Mouse (Mus musculus) midbrain, embryonic 16.5 days (tissue): ENCODE results near the gene Olfr601. TPM values are rescaled to one million over a fixed set of nuclear protein-coding genes. Genes with fewer than 3 reads are reported as not detected.
"Not testable (repeated sequence)": the region's sequence is repeated elsewhere in the genome, so short reads cannot be mapped to it uniquely, and the experiment has no call there.

ENCODE experiments used
- ATAC-seq: fragments of 200-750 bp; cut with Nextera tagmentation; 2 replicates; pipeline ENCODE4 v1.8.0; 2017; ENCODE audit warnings: moderate TSS enrichment
- H3K27ac ChIP-seq: fragments of 300-500 bp; sonication (generic); 2 replicates; pipeline ENCODE4 v1.5.1; 2014; ENCODE audit warnings: mild to moderate bottlenecking, low read length, mixed read lengths
- H3K27me3 ChIP-seq: fragments of 300-500 bp; sonication (generic); 2 replicates; pipeline ENCODE4 v1.6.1; 2014; ENCODE audit warnings: low read depth, low read length, mixed read lengths; ENCODE audit not compliant: control insufficient read depth, insufficient read depth
- H3K36me3 ChIP-seq: fragments of 300-500 bp; sonication (generic); 2 replicates; pipeline ENCODE4 v1.6.1; 2014; ENCODE audit warnings: mild to moderate bottlenecking, low read length, moderate library complexity, mixed read lengths; ENCODE audit not compliant: control insufficient read depth, insufficient read depth
- H3K4me1 ChIP-seq: fragments of 300-500 bp; sonication (generic); 2 replicates; pipeline ENCODE4 v1.6.1; 2014; ENCODE audit warnings: mild to moderate bottlenecking, low read length, mixed read lengths; ENCODE audit not compliant: control insufficient read depth, insufficient read depth
- H3K4me2 ChIP-seq: fragments of 300-500 bp; sonication (generic); 2 replicates; pipeline ENCODE4 v1.6.1; 2014; ENCODE audit warnings: mild to moderate bottlenecking, low read length, mixed read lengths
- H3K4me3 ChIP-seq: fragments of 300-500 bp; sonication (generic); 2 replicates; pipeline ENCODE4 v1.5.1; 2014; ENCODE audit warnings: low read depth, mild to moderate bottlenecking, low read length, moderate library complexity, mixed read lengths
- H3K9ac ChIP-seq: fragments of 300-500 bp; sonication (generic); 2 replicates; pipeline ENCODE4 v1.6.1; 2014; ENCODE audit warnings: low read depth, low read length, mixed read lengths
- H3K9me3 ChIP-seq: fragments of 300-500 bp; sonication (generic); replicated peaks from 2 replicates; pipeline ENCODE4 v1.6.1; 2014; ENCODE audit warnings: mild to moderate bottlenecking, low read length, mixed read lengths; ENCODE audit not compliant: control insufficient read depth, poor library complexity, severe bottlenecking
- WGBS: fragments of 180-500 bp; shearing (Covaris S2); extraction: QIAGEN DNeasy Blood & Tissue Kit; methylation state at CpG from one replicate; pipeline ENCODE4 v1.1.7; 2014; 5-methylcytosine and 5-hydroxymethylcytosine counted together
- polyA plus RNA-seq: library from polyadenylated mRNA; unstranded; fragments of >200 nt; fragmentation: Nextera tagmentation; extraction: Ambion mirVana; gene quantifications from 2 replicates; pipeline ENCODE4 v1.2.1, GENCODE M21; 2015

The Olfr601 gene
- not detected in 2 replicates for polyA plus RNA-seq

DNA sequence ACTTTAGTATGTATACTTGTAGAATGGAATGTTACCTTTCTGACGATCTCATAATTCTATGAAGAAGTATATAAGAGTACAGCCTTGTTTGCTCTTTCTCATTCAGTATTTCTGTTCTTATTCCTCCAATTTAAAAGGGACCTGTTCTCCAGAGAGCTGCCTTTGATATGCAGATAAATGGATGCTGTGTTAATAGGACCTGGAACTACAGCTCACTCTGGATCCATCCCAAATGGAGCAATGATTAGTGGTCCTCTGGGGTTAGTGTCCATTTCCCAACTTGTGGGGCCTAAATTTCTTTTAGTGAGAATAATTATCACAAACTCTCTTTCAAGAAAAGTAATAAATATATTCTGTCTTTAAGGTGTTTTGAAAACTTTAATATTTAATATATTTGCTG, at the start of gene Olfr601:
Olfr601 (minus strand) TSS at position 101 of the 400 bp plus-strand sequence.
- ATAC-seq, result no peak

DNA sequence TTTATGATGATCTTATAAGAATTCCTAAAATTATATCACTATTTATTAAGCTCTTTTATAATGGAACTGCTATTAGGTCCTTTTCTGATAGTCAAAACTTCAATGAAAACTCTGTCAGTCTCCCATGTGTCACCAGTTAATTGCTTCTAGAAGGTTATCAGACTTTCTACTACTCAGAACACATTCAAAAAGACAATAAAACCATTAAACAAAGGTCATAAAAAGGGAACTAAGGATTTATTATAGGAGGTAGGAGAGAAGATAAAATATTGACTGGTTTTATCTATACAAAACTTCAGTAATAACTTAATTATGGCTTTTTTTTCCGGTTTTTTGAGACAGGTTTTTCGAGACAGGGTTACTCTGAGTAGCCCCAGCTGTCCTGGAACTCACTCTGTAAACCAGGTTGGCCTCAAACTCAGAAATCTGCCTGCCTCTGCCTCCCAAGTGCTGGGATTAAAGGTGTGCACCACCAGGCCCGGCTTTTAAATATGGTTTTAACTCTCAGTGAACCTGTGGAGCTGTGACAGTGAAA, 44.1 kb upstream of the Olfr601 start:
- WGBS, result 74% methylated on average over 3 of the region's 3 CpGs
- H3K9ac ChIP-seq, H3K36me3 ChIP-seq, H3K27ac ChIP-seq, ATAC-seq, H3K4me1 ChIP-seq, H3K9me3 ChIP-seq, H3K4me2 ChIP-seq, H3K4me3 ChIP-seq, H3K27me3 ChIP-seq: not testable (repeated sequence)

More for the DNA sequence above, at the start of gene Olfr601:
- H3K27me3 ChIP-seq, result no peaks in the 10 kb centered on the region
- WGBS, result 87% methylated on average over 1 of the region's 1 CpGs
- H3K9ac ChIP-seq, result no peak within 1 kb of the TSS
- no peak within 1 kb of the TSS for H3K4me3 ChIP-seq
- no peak within 1 kb of the TSS for H3K27ac ChIP-seq
- H3K4me1 ChIP-seq, result no peaks in the 10 kb centered on the region
- H3K9me3 ChIP-seq, result no peaks in the 10 kb centered on the region
- no peaks in the 10 kb centered on the region for H3K36me3 ChIP-seq
- no peak within 1 kb of the TSS for H3K4me2 ChIP-seq

DNA sequence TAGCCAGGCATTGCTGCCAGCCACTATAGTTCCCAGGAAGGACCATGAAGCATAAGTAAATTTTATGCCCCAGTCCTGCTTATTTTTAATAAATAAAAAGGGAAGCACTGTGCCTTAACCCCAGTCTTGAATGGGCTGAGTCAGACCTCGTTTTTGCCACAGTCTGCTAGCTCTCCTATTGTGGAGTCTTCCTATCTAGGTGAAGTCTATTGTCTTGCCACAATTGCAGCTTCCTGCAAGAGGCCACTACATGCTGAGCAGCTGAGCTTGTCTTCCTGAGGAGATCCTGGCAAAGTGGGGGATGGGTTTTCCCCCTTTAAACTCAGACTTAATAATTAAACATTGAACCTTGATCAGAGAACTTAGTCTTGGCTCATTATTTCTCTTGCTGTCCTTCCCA, 36.5 kb upstream of the Olfr601 start:
- Histone ChIP-seq H3K9ac (no peak overlapping the region), H3K4me2 (no peak overlapping the region), H3K27me3 (no peaks in the 10 kb centered on the region), H3K9me3 (no peaks in the 10 kb centered on the region), H3K4me3 (no peak overlapping the region), H3K36me3 (no peaks in the 10 kb centered on the region), H3K4me1 (no peaks in the 10 kb centered on the region), H3K27ac (no peak overlapping the region)
- WGBS, result 0% methylated on average over 1 of the region's 1 CpGs
- ATAC-seq, result no peak

DNA sequence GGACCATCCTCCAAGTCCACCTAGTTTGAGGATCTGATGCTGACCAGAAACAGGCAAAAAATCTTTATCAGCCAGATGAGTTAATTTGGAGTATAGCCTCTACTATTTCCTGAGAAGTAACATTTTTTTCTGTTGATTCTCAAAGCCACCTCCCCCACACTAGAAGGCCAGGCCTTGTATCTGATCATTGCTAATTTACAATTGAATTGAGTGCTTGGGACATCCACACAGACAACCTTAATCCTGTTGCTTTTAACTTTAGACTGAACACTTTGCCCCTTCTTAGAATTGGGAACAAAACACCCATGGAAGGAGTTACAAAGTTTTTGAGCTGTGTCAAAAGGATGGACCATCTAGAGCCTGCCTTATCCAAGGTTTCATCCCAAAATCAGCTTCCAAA, 35.3 kb upstream of the Olfr601 start:
- Histone ChIP-seq H3K9me3 (no peaks in the 10 kb centered on the region), H3K4me1 (no peaks in the 10 kb centered on the region), H3K4me2 (no peak overlapping the region), H3K27me3 (no peaks in the 10 kb centered on the region), H3K36me3 (no peaks in the 10 kb centered on the region), H3K9ac (no peak overlapping the region), H3K4me3 (no peak overlapping the region), H3K27ac (no peak overlapping the region)
- no peak for ATAC-seq

DNA sequence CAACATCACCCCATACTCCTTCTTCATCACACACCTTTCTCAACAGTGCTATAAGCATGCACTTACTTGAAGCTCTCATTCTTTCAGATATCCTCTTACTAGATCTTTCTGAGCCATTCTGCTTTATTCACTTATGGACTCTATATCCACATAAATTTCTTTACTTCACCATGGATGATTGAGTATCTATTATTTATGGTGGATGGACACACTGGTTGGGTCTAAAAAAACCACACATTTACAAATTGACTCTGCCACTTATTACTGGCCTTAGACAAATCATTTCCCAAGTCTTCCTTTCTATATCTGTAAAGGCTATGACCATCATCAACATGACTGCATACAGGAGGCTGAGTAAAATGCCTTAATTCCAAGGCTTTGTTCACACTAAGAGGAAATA, 23.6 kb upstream of the Olfr601 start, which contains the start of gene Olfr603:
Olfr603 (minus strand) TSS at position 101 of the 400 bp plus-strand sequence.
- no peak within 1 kb of the TSS for H3K27ac ChIP-seq
- no peak within 1 kb of the TSS for H3K4me3 ChIP-seq
- H3K36me3 ChIP-seq, result no peaks in the 10 kb centered on the region
- no peaks in the 10 kb centered on the region for H3K27me3 ChIP-seq
- H3K4me1 ChIP-seq, result no peaks in the 10 kb centered on the region
- no peak within 1 kb of the TSS for H3K9ac ChIP-seq
- no peak for ATAC-seq
- no peaks in the 10 kb centered on the region for H3K9me3 ChIP-seq
- no peak within 1 kb of the TSS for H3K4me2 ChIP-seq

DNA sequence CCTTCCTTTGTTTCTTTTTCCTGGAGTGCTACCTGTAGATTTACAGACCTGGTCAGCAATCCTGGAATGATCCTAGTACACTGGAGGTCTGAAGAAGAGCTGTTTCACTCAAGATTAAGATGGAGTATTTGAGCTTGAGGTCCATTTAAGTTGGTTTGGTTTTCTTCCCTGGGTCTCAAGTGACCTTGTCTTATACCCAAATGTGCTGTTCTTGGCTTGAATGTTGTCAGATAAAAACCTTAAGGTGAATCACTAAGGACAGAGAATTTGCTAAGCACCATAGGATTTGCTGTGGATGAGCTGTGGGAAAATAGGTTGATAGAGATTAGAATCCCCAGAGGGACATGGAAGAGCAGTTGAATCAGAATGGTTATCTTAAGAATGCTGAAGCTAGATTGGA, 12.9 kb downstream of the Olfr601 start, which contains the start of gene Olfr600:
Olfr600 (minus strand) TSS at position 101 of the 400 bp plus-strand sequence.
- Histone ChIP-seq H3K4me3 (no peak within 1 kb of the TSS), H3K9me3 (no peaks in the 10 kb centered on the region), H3K36me3 (no peaks in the 10 kb centered on the region), H3K27me3 (no peaks in the 10 kb centered on the region), H3K4me2 (no peak within 1 kb of the TSS), H3K9ac (no peak within 1 kb of the TSS), H3K4me1 (no peaks in the 10 kb centered on the region), H3K27ac (no peak within 1 kb of the TSS)
- ATAC-seq, result no peak

DNA sequence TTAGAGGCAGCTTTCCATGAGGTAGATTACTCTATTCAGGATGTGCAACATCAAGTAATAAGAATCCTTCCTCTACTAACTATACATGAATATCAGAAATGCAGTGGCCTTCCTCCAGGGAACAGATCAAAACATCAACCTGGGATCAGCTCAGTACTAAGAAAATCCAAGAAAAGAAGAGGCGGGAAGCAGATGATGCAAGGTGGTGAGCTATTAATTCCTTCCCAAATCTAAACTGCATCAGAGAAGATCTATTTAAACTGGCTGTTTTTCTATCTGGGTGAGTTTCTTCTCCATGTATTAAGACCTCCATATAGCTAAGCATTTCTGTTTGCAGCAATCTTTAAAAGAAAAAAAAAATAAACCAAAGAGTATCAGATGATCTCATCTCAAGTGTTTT, 26.8 kb downstream of the Olfr601 start, which contains the start of gene Olfr599:
Olfr599 (plus strand) TSS at position 301 of the 400 bp plus-strand sequence.
- no peak for ATAC-seq
- Histone ChIP-seq H3K36me3 (no peaks in the 10 kb centered on the region), H3K4me3 (no peak within 1 kb of the TSS), H3K9me3 (no peaks in the 10 kb centered on the region), H3K27me3 (no peaks in the 10 kb centered on the region), H3K4me1 (no peaks in the 10 kb centered on the region), H3K4me2 (no peak within 1 kb of the TSS), H3K9ac (no peak within 1 kb of the TSS), H3K27ac (no peak within 1 kb of the TSS)
- 91% methylated on average over 1 of the region's 1 CpGs for WGBS

DNA sequence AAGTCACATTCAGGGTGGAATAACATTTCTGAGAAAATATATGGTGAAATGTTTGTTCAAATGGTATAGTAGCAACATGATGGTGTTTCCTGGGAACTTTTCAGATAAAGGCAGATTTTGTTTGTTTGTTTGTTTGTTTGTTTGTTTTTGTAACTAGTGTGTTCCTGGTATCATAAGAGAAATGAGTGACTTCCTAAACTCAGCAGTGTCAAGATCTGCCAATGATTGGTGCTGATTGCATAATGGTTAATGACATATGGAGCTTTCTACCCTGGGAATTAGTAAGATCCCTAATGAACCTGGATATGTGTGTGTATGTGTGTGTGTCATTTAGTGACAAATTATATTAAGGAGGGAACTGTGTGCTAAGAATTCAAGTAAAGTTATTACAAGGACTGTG, 39.2 kb downstream of the Olfr601 start, which contains the start of gene Olfr598:
Olfr598 (plus strand) TSS at position 301 of the 400 bp plus-strand sequence.
- no peaks in the 10 kb centered on the region for H3K36me3 ChIP-seq
- no peaks in the 10 kb centered on the region for H3K9me3 ChIP-seq
- H3K27me3 ChIP-seq, result no peaks in the 10 kb centered on the region
- H3K4me1 ChIP-seq, result no peaks in the 10 kb centered on the region
- no peak within 1 kb of the TSS for H3K9ac ChIP-seq
- H3K4me3 ChIP-seq, result no peak within 1 kb of the TSS
- H3K27ac ChIP-seq, result no peak within 1 kb of the TSS
- H3K4me2 ChIP-seq, result no peak within 1 kb of the TSS
- no peak for ATAC-seq

DNA sequence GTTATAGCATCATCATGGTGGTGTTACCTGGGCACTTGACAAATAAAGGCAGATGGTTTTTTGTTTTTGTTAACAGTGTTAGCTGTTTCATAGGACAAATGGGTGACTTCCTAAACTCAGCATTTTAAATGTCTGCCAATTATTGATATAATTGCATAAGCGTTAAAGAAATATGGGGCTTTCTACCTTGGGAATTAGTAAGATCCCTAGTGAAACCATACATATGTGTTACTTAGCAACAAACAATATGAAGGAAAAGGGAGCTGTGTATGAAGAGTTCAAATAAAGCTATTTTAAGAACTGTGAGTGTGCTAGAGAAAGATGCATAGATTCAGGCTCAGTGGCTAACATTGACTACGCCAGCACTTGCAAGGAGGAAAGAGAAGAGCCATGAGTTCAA, 46.4 kb downstream of the Olfr601 start, which contains the start of gene Olfr597:
Olfr597 (plus strand) TSS at position 301 of the 400 bp plus-strand sequence.
- ATAC-seq, H3K27ac ChIP-seq, H3K27me3 ChIP-seq, H3K36me3 ChIP-seq, H3K9me3 ChIP-seq, H3K4me3 ChIP-seq, H3K4me1 ChIP-seq, H3K9ac ChIP-seq, H3K4me2 ChIP-seq: not testable (repeated sequence)
- WGBS, result 88% methylated on average over 2 of the region's 2 CpGs
